Mouse (Mus musculus): ENCODE results near the gene Gm27021. TPM values are rescaled to one million over a fixed set of nuclear protein-coding genes. Genes with fewer than 3 reads are reported as not detected.

Gene Gm27021
- polyA plus RNA-seq, 1 experiment from 2014 or later, result 6.8 TPM

- no peak overlapping the region for H3K4me3 ChIP-seq
- no peaks in the 10 kb centered on the region for H3K36me3 ChIP-seq (replicated peaks)
- H3K4me1 ChIP-seq, result peaks cover 18% of the 10 kb centered on the region
- H3K9me3 ChIP-seq, result no peaks in the 10 kb centered on the region
- H3K4me2 ChIP-seq, result no peak overlapping the region
- H3K27me3 ChIP-seq (replicated peaks), result 0 out of 2 replicates have a peak, but pooled peaks cover 5% of the 10 kb centered on the region
- 76% methylated on average over 21 of the region's 21 CpGs for WGBS
- H3K9ac ChIP-seq, result no peak overlapping the region
- H3K27ac ChIP-seq, result no peak overlapping the region
- no peak for ATAC-seq (replicated peaks)
Measured at GRCm38 (mm10) chr8:120631441-120632375, 36.2 kb downstream of the Gm27021 start.

GRCm38 (mm10) chr8:120630848-120631247 is 37.0 kb downstream of the Gm27021 start:
- 59% methylated on average over 6 of the region's 6 CpGs for WGBS

GRCm38 (mm10) chr8:120630031-120630430 is 37.8 kb downstream of the Gm27021 start:
- Histone ChIP-seq H3K36me3 (replicated peaks) (no peaks in the 10 kb centered on the region), H3K9ac (no peak overlapping the region), H3K27ac (no peak overlapping the region), H3K4me1 (peaks cover 18% of the 10 kb centered on the region), H3K4me3 (no peak overlapping the region), H3K9me3 (no peaks in the 10 kb centered on the region), H3K27me3 (replicated peaks) (0 out of 2 replicates have a peak, but pooled peaks cover under 1% of the 10 kb centered on the region), H3K4me2 (no peak overlapping the region)
- ATAC-seq (replicated peaks), result no peak
- 40% methylated on average over 5 of the region's 5 CpGs for WGBS

More at GRCm38 (mm10) chr8:120630848-120631247, 37.0 kb downstream of the Gm27021 start:
- Histone ChIP-seq H3K4me2 (no peak overlapping the region), H3K9ac (no peak overlapping the region), H3K4me1 (peaks cover 18% of the 10 kb centered on the region), H3K4me3 (no peak overlapping the region), H3K27ac (no peak overlapping the region), H3K9me3 (no peaks in the 10 kb centered on the region), H3K27me3 (replicated peaks) (0 out of 2 replicates have a peak, but pooled peaks cover 5% of the 10 kb centered on the region), H3K36me3 (replicated peaks) (no peaks in the 10 kb centered on the region)
- ATAC-seq (replicated peaks), result no peak

- ATAC-seq (replicated peaks), result no peak
- Histone ChIP-seq H3K4me3 (no peak overlapping the region), H3K9ac (no peak overlapping the region), H3K36me3 (replicated peaks) (no peaks in the 10 kb centered on the region), H3K27ac (no peak overlapping the region), H3K4me2 (no peak overlapping the region), H3K27me3 (replicated peaks) (no peaks in the 10 kb centered on the region), H3K9me3 (no peaks in the 10 kb centered on the region), H3K4me1 (no peaks in the 10 kb centered on the region)
- 79% methylated on average over 5 of the region's 5 CpGs for WGBS
Measured at GRCm38 (mm10) chr8:120627298-120627697, 40.6 kb downstream of the Gm27021 start.

- Histone ChIP-seq H3K27ac (no peak overlapping the region), H3K4me2 (no peak overlapping the region), H3K9me3 (no peaks in the 10 kb centered on the region), H3K4me1 (peaks cover 8% of the 10 kb centered on the region), H3K36me3 (replicated peaks) (no peaks in the 10 kb centered on the region), H3K27me3 (replicated peaks) (no peaks in the 10 kb centered on the region), H3K9ac (no peak overlapping the region), H3K4me3 (no peak overlapping the region)
- WGBS, result 64% methylated on average over 11 of the region's 11 CpGs
- no peak for ATAC-seq (replicated peaks)
Measured at GRCm38 (mm10) chr8:120626461-120626860, 41.4 kb downstream of the Gm27021 start.

GRCm38 (mm10) chr8:120623608-120624007 is 44.3 kb downstream of the Gm27021 start:
- Histone ChIP-seq H3K27ac (no peak overlapping the region), H3K36me3 (replicated peaks) (no peaks in the 10 kb centered on the region), H3K9me3 (no peaks in the 10 kb centered on the region), H3K9ac (no peak overlapping the region), H3K4me1 (peaks cover 13% of the 10 kb centered on the region), H3K27me3 (replicated peaks) (no peaks in the 10 kb centered on the region), H3K4me3 (no peak overlapping the region), H3K4me2 (no peak overlapping the region)
- no peak for ATAC-seq (replicated peaks)
- WGBS, result 16% methylated on average over 2 of the region's 2 CpGs

GRCm38 (mm10) chr8:120622161-120622560 is 45.7 kb downstream of the Gm27021 start:
- H3K27ac ChIP-seq, result no peak overlapping the region
- WGBS, result 51% methylated on average over 14 of the region's 14 CpGs
- no peaks in the 10 kb centered on the region for H3K36me3 ChIP-seq (replicated peaks)
- no peak overlapping the region for H3K4me3 ChIP-seq
- H3K4me1 ChIP-seq, result peaks cover 25% of the 10 kb centered on the region
- H3K27me3 ChIP-seq (replicated peaks), result no peaks in the 10 kb centered on the region
- H3K9ac ChIP-seq, result no peak overlapping the region
- ATAC-seq (replicated peaks), result no peak
- no peak overlapping the region for H3K4me2 ChIP-seq
- no peaks in the 10 kb centered on the region for H3K9me3 ChIP-seq

GRCm38 (mm10) chr8:120620441-120620840 is 47.4 kb downstream of the Gm27021 start:
- H3K27me3 ChIP-seq (replicated peaks), result no peaks in the 10 kb centered on the region
- no peak overlapping the region for H3K9ac ChIP-seq
- no peak overlapping the region for H3K4me3 ChIP-seq
- WGBS, result 54% methylated on average over 7 of the region's 7 CpGs
- H3K27ac ChIP-seq, result no peak overlapping the region
- H3K4me1 ChIP-seq, result peaks cover 39% of the 10 kb centered on the region
- H3K4me2 ChIP-seq, result no peak overlapping the region
- no peaks in the 10 kb centered on the region for H3K36me3 ChIP-seq (replicated peaks)
- no peak for ATAC-seq (replicated peaks)
- H3K9me3 ChIP-seq, result no peaks in the 10 kb centered on the region

GRCm38 (mm10) chr8:120619235-120620180 is 48.4 kb downstream of the Gm27021 start:
- Histone ChIP-seq H3K4me3 (no peak overlapping the region), H3K9ac (no peak overlapping the region), H3K4me2 (no peak overlapping the region), H3K36me3 (replicated peaks) (no peaks in the 10 kb centered on the region), H3K27me3 (replicated peaks) (no peaks in the 10 kb centered on the region), H3K9me3 (no peaks in the 10 kb centered on the region), H3K27ac (no peak overlapping the region), H3K4me1 (peaks cover 39% of the 10 kb centered on the region)
- WGBS, result 70% methylated on average over 11 of the region's 11 CpGs
- ATAC-seq (replicated peaks), result no peak

- Histone ChIP-seq H3K36me3 (replicated peaks) (no peaks in the 10 kb centered on the region), H3K4me3 (no peak overlapping the region), H3K4me1 (peaks cover 39% of the 10 kb centered on the region), H3K9me3 (no peaks in the 10 kb centered on the region), H3K27ac (peak overlapping the region; percentile 79), H3K27me3 (replicated peaks) (no peaks in the 10 kb centered on the region), H3K4me2 (no peak overlapping the region; the same call in 1 of the 2 replicates), H3K9ac (peak overlapping the region; percentile 17; the same call in 1 of the 2 replicates)
- WGBS, result 0% methylated on average over 6 of the region's 6 CpGs
- ATAC-seq (replicated peaks), result peak; percentile 34; the same call in 1 of the 2 replicates
Measured at GRCm38 (mm10) chr8:120618110-120618509, 49.8 kb downstream of the Gm27021 start.

GRCm38 (mm10) chr8:120616663-120617626 is 50.9 kb downstream of the Gm27021 start:
- H3K4me1 ChIP-seq, result peaks cover 36% of the 10 kb centered on the region
- peak overlapping the region; percentile 72 for H3K27ac ChIP-seq
- H3K36me3 ChIP-seq (replicated peaks), result no peaks in the 10 kb centered on the region
- ATAC-seq (replicated peaks), result peak; percentile 75
- no peaks in the 10 kb centered on the region for H3K9me3 ChIP-seq
- no peaks in the 10 kb centered on the region for H3K27me3 ChIP-seq (replicated peaks)
- no peak overlapping the region for H3K4me3 ChIP-seq
- H3K4me2 ChIP-seq, result no peak overlapping the region
- H3K9ac ChIP-seq, result no peak overlapping the region
- 13% methylated on average over 7 of the region's 8 CpGs for WGBS
